Mouse (Mus musculus) kidney, adult 2 months (tissue): ENCODE measurements around the gene Tbl1xr1.

Experiments used
- CTCF ChIP-seq: fragments of 200-500 bp; conservative IDR thresholded peaks from 2 replicates; pipeline ENCODE4 v1.5.1; 2011; ENCODE audit warnings: low read depth, mild to moderate bottlenecking, control low read depth, low read length, moderate library complexity, mixed read lengths; ENCODE audit not compliant: insufficient read depth, insufficient read length
- POLR2A ChIP-seq: fragments of 200-500 bp; IDR thresholded peaks from one replicate; pipeline ENCODE4 v1.6.1; 2011; ENCODE audit warnings: low read depth, low read length, control low read depth

DNA sequence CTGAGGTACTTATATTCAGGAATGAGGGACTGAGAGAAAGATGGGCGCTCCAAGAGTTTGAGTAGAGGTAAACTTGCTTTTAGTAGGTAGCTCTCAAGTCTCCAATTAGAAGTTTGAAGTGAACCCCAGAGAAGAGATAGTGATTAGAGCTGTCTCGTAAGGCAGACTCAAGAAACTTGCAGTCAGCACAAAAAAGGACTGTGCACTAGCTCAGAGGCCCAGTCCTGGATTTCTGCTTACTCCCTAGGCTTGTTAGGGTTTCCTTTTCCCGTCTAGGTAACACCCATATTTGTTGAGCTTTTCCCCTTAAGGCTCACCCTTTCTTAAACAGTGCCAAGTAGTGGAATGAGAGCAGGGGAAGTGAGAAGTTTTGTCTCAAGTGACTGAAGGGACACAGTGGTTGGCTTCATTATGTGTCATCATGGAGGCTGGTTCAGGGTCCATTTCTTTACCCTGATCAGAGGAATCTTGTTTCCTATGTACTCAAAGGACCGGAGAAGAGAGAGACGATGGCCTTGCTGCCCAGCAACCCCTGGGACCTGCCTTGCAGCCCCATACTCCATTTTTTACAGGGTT is 49.9 kb downstream of the Tbl1xr1 start:
- no peak for TF ChIP-seq CTCF
- no peak for TF ChIP-seq POLR2A
